ENCODE assay signal across 25 mouse cellular contexts in genomic region chr2:32691041-32691440, GRCm38 (mm10). TPM values are rescaled to one million over a fixed set of nuclear protein-coding genes. Genes with fewer than 3 reads are reported as not detected.
DNase-seq lines count a peak whose midpoint lies in the region; ATAC-seq and TF ChIP-seq lines count a peak whose summit lies in the region.
"Had no signal": no experiment of that assay in that cellular context is flagged by ENCODE, and none has a peak within 500 bp of the region (broad histone marks: within the 10 kb centered on the region; RNA-seq: fewer than 3 reads in every experiment).

No protein-coding gene starts in this region.

- peaks cover 21% of the 10 kb centered on the region for H3K79me2 ChIP-seq in C2C12 (ENCODE audit: control insufficient read depth, insufficient read depth)

- H3K27ac ChIP-seq in embryonic facial prominence, embryonic 13.5 days, result no peak overlapping the region
- no peak overlapping the region for H3K27ac ChIP-seq in embryonic facial prominence, embryonic 10.5 days (replicated peaks)
- no peak overlapping the region for H3K27ac ChIP-seq in intestine, embryonic 16.5 days (ENCODE audit: low read length)
- H3K27ac ChIP-seq in intestine, postnatal 0 days (ENCODE audit: low read depth, low read length), result no peak overlapping the region
- no peak overlapping the region; the same call in 1 of the 2 replicates for H3K27ac ChIP-seq in embryonic facial prominence, embryonic 14.5 days (replicated peaks; ENCODE audit: low read depth, low read length)
- H3K27ac ChIP-seq: embryonic facial prominence, embryonic 15.5 days; heart, embryonic 15.5 days; hindbrain, postnatal 0 days; limb, embryonic 15.5 days; midbrain, embryonic 15.5 days had no signal

- H3K9me3 ChIP-seq in embryonic facial prominence, embryonic 13.5 days, result no peaks in the 10 kb centered on the region
- H3K9me3 ChIP-seq in embryonic facial prominence, embryonic 10.5 days, result no peaks in the 10 kb centered on the region
- no peaks in the 10 kb centered on the region for H3K9me3 ChIP-seq in intestine, embryonic 16.5 days (ENCODE audit: control insufficient read depth, low read length)
- H3K9me3 ChIP-seq in intestine, postnatal 0 days (ENCODE audit: control insufficient read depth), result no peaks in the 10 kb centered on the region
- H3K9me3 ChIP-seq in embryonic facial prominence, embryonic 14.5 days (ENCODE audit: control insufficient read depth, low read length), result no peaks in the 10 kb centered on the region
- H3K9me3 ChIP-seq: embryonic facial prominence, embryonic 15.5 days; heart, embryonic 15.5 days; limb, embryonic 15.5 days; midbrain, embryonic 15.5 days had no signal

- H3K4me2 ChIP-seq in embryonic facial prominence, embryonic 13.5 days, result no peak overlapping the region
- H3K4me2 ChIP-seq in intestine, embryonic 16.5 days (ENCODE audit: low read depth, low read length), result no peak overlapping the region
- no peak overlapping the region for H3K4me2 ChIP-seq in intestine, postnatal 0 days (replicated peaks; ENCODE audit: low read depth)
- no peak overlapping the region for H3K4me2 ChIP-seq in embryonic facial prominence, embryonic 14.5 days (ENCODE audit: low read depth, low read length)
- H3K4me2 ChIP-seq: embryonic facial prominence, embryonic 15.5 days; heart, embryonic 15.5 days; limb, embryonic 15.5 days; lung, embryonic 14.5 days; midbrain, embryonic 15.5 days had no signal

- H3K4me3 ChIP-seq in embryonic facial prominence, embryonic 13.5 days, result no peak overlapping the region
- no peak overlapping the region for H3K4me3 ChIP-seq in embryonic facial prominence, embryonic 10.5 days
- no peak overlapping the region for H3K4me3 ChIP-seq in intestine, embryonic 16.5 days (ENCODE audit: low read length)
- H3K4me3 ChIP-seq in intestine, postnatal 0 days (ENCODE audit: low read depth, low read length), result no peak overlapping the region
- no peak overlapping the region for H3K4me3 ChIP-seq in C2C12 (ENCODE audit: insufficient read depth, poor library complexity, severe bottlenecking)
- no peak overlapping the region for H3K4me3 ChIP-seq in embryonic facial prominence, embryonic 14.5 days (ENCODE audit: low read depth, low read length)
- H3K4me3 ChIP-seq: embryonic facial prominence, embryonic 15.5 days; heart, embryonic 15.5 days; limb, embryonic 15.5 days; midbrain, embryonic 15.5 days had no signal

- peaks cover 30% of the 10 kb centered on the region for H3K36me3 ChIP-seq in embryonic facial prominence, embryonic 13.5 days
- peaks cover 40% of the 10 kb centered on the region for H3K36me3 ChIP-seq in embryonic facial prominence, embryonic 10.5 days (replicated peaks)
- H3K36me3 ChIP-seq in intestine, embryonic 16.5 days (ENCODE audit: control insufficient read depth, insufficient read depth, low read length), result peaks cover 10% of the 10 kb centered on the region; the same call in 1 of the 2 replicates
- peaks cover 22% of the 10 kb centered on the region; the same call in 1 of the 2 replicates for H3K36me3 ChIP-seq in intestine, postnatal 0 days (ENCODE audit: control insufficient read depth, insufficient read depth)
- peaks cover 37% of the 10 kb centered on the region for H3K36me3 ChIP-seq in C2C12 (ENCODE audit: control insufficient read depth, insufficient read depth)
- peaks cover 27% of the 10 kb centered on the region; the same call in 1 of the 2 replicates for H3K36me3 ChIP-seq in embryonic facial prominence, embryonic 14.5 days (ENCODE audit: control insufficient read depth, insufficient read depth, low read length)

- 0 out of 2 replicates have a peak overlapping the region, but pooled peaks have one; percentile 32 for H3K9ac ChIP-seq in embryonic facial prominence, embryonic 13.5 days
- H3K9ac ChIP-seq in intestine, embryonic 16.5 days (ENCODE audit: low read depth, low read length), result 0 out of 2 replicates have a peak overlapping the region, but pooled peaks have one; percentile 37
- H3K9ac ChIP-seq in intestine, postnatal 0 days (ENCODE audit: low read depth, low read length), result no peak overlapping the region
- peak overlapping the region; percentile 45; the same call in 1 of the 2 replicates for H3K9ac ChIP-seq in embryonic facial prominence, embryonic 14.5 days (ENCODE audit: low read depth, low read length)
- H3K9ac ChIP-seq: embryonic facial prominence, embryonic 15.5 days; heart, embryonic 15.5 days; limb, embryonic 15.5 days; lung, embryonic 14.5 days; midbrain, embryonic 15.5 days had no signal

- H3ac ChIP-seq in C2C12 (ENCODE audit: control insufficient read depth, insufficient read length, low read depth), result no peak overlapping the region

- peaks cover 12% of the 10 kb centered on the region for H3K79me3 ChIP-seq in C2C12 (ENCODE audit: low read depth)

- H3K4me1 ChIP-seq in embryonic facial prominence, embryonic 13.5 days, result peaks cover 13% of the 10 kb centered on the region
- peaks cover 48% of the 10 kb centered on the region for H3K4me1 ChIP-seq in embryonic facial prominence, embryonic 10.5 days
- peaks cover 23% of the 10 kb centered on the region for H3K4me1 ChIP-seq in intestine, embryonic 16.5 days (ENCODE audit: control insufficient read depth, insufficient read depth, low read length)
- H3K4me1 ChIP-seq in intestine, postnatal 0 days (replicated peaks; ENCODE audit: control insufficient read depth, insufficient read depth, low read length), result peaks cover 4% of the 10 kb centered on the region
- H3K4me1 ChIP-seq in embryonic facial prominence, embryonic 14.5 days (ENCODE audit: control insufficient read depth, insufficient read depth, low read length), result peaks cover 5% of the 10 kb centered on the region; the same call in 1 of the 2 replicates

- TF ChIP-seq CTCF in intestine, postnatal 0 days (IDR thresholded peaks at IDR 0.05; ENCODE audit: low read depth), result no peak
- TF ChIP-seq CTCF in C2C12 (IDR thresholded peaks at IDR 0.05; ENCODE audit: control insufficient read depth, insufficient read depth, insufficient read length), result no peak

- no peaks in the 10 kb centered on the region for H3K27me3 ChIP-seq in embryonic facial prominence, embryonic 13.5 days
- H3K27me3 ChIP-seq in embryonic facial prominence, embryonic 10.5 days (replicated peaks; ENCODE audit: low read depth, poor library complexity, severe bottlenecking), result no peaks in the 10 kb centered on the region
- no peaks in the 10 kb centered on the region for H3K27me3 ChIP-seq in intestine, embryonic 16.5 days (replicated peaks; ENCODE audit: control insufficient read depth, insufficient read depth, low read length)
- no peaks in the 10 kb centered on the region for H3K27me3 ChIP-seq in intestine, postnatal 0 days (replicated peaks; ENCODE audit: control insufficient read depth, insufficient read depth, low read length)
- H3K27me3 ChIP-seq in C2C12 (ENCODE audit: control insufficient read depth, insufficient read depth, insufficient read length), result no peaks in the 10 kb centered on the region
- H3K27me3 ChIP-seq in embryonic facial prominence, embryonic 14.5 days (replicated peaks; ENCODE audit: control insufficient read depth, insufficient read depth, low read length), result no peaks in the 10 kb centered on the region
- H3K27me3 ChIP-seq: embryonic facial prominence, embryonic 15.5 days; heart, embryonic 15.5 days; limb, embryonic 15.5 days; midbrain, embryonic 15.5 days had no signal

- no peak for DNase-seq in embryonic facial prominence, embryonic 10.5 days (ENCODE audit: low spot score)
- DNase-seq in embryonic facial prominence, embryonic 14.5 days (ENCODE audit: low spot score), result no peak
- no peak for DNase-seq in spleen, postnatal 10 days (ENCODE audit: low spot score in 2 of 2)
- DNase-seq in frontal cortex, postnatal 14 days (ENCODE audit: low spot score in 2 of 2), result no peak
- DNase-seq: adrenal gland, adult 8-10 months; cerebellum, postnatal 10 days; gastrocnemius, postnatal 36 days; kidney, adult 11 months; left cerebral cortex, postnatal 4 days; lung, embryonic 14.5 days; lung, postnatal 4 days; right cerebral cortex, adult 18-20 months; thymus, postnatal 25 days had no signal

- ATAC-seq in embryonic facial prominence, embryonic 13.5 days (ENCODE audit: insufficient number of reproducible peaks, insufficient read depth, low FRiP score, low TSS enrichment, low read depth), result no peak
- ATAC-seq in intestine, embryonic 16.5 days, result no peak
- no peak for ATAC-seq in intestine, postnatal 0 days
- ATAC-seq in embryonic facial prominence, embryonic 14.5 days (ENCODE audit: low read depth), result no peak
- ATAC-seq: activated CD4-positive, CD25-positive, alpha-beta regulatory T cell, adult 4 months; forebrain, embryonic 16.5 days; hindbrain, postnatal 0 days; midbrain, embryonic 15.5 days had no signal

- 89% methylated on average over 11 of the region's 11 CpGs for WGBS in embryonic facial prominence, embryonic 13.5 days
- 87% methylated on average over 11 of the region's 11 CpGs for WGBS in embryonic facial prominence, embryonic 10.5 days
- 66% methylated on average over 11 of the region's 11 CpGs for WGBS in intestine, embryonic 16.5 days
- 62% methylated on average over 11 of the region's 11 CpGs for WGBS in intestine, postnatal 0 days
- 84% methylated on average over 11 of the region's 11 CpGs for WGBS in embryonic facial prominence, embryonic 14.5 days

RNA-seq across cellular contexts. Expression of gene Fpgs, which starts 12.9 kb away (rescaled TPM):
- polyA plus RNA-seq in embryonic facial prominence, embryonic 13.5 days (2015; fragmentation: Nextera tagmentation; extraction: Ambion mirVana), result 29.7 and 34.1 TPM in 2 replicates
- 33.5 and 35.5 TPM in 2 replicates for polyA plus RNA-seq in embryonic facial prominence, embryonic 10.5 days (2016; fragmentation: Nextera tagmentation; extraction: Ambion mirVana)
- 29.8 and 32.0 TPM in 2 replicates for polyA plus RNA-seq in intestine, embryonic 16.5 days (2015; fragmentation: Nextera tagmentation; extraction: Ambion mirVana)
- polyA plus RNA-seq in intestine, postnatal 0 days (2015; fragmentation: Nextera tagmentation; extraction: Ambion mirVana), result 12.4 and 15.2 TPM in 2 replicates
- polyA plus RNA-seq in C2C12 (2012; fragmentation: generic; extraction: Trizol), result 26.7 TPM
- polyA plus RNA-seq in embryonic facial prominence, embryonic 14.5 days (2014; fragmentation: Nextera tagmentation; extraction: Ambion mirVana), result 28.2 and 31.0 TPM in 2 replicates

RNA-seq across cellular contexts. Expression of gene Cdk9, which starts 21.8 kb away (rescaled TPM):
- 102 and 114 TPM in 2 replicates for polyA plus RNA-seq in embryonic facial prominence, embryonic 13.5 days (2015; fragmentation: Nextera tagmentation; extraction: Ambion mirVana)
- polyA plus RNA-seq in embryonic facial prominence, embryonic 10.5 days (2016; fragmentation: Nextera tagmentation; extraction: Ambion mirVana), result 130 and 135 TPM in 2 replicates
- polyA plus RNA-seq in intestine, embryonic 16.5 days (2015; fragmentation: Nextera tagmentation; extraction: Ambion mirVana), result 83.4 and 86.0 TPM in 2 replicates
- polyA plus RNA-seq in intestine, postnatal 0 days (2015; fragmentation: Nextera tagmentation; extraction: Ambion mirVana), result 54.0 and 62.2 TPM in 2 replicates
- polyA plus RNA-seq in C2C12 (2012; fragmentation: generic; extraction: Trizol), result 112 TPM
- polyA plus RNA-seq in embryonic facial prominence, embryonic 14.5 days (2014; fragmentation: Nextera tagmentation; extraction: Ambion mirVana), result 67.4 and 82.3 TPM in 2 replicates

RNA-seq across cellular contexts. Expression of gene Sh2d3c, which starts 29.8 kb away (rescaled TPM):
- polyA plus RNA-seq in embryonic facial prominence, embryonic 13.5 days (2015; fragmentation: Nextera tagmentation; extraction: Ambion mirVana), result 19.4 and 21.8 TPM in 2 replicates
- 27.1 and 27.5 TPM in 2 replicates for polyA plus RNA-seq in embryonic facial prominence, embryonic 10.5 days (2016; fragmentation: Nextera tagmentation; extraction: Ambion mirVana)
- 26.1 and 26.5 TPM in 2 replicates for polyA plus RNA-seq in intestine, embryonic 16.5 days (2015; fragmentation: Nextera tagmentation; extraction: Ambion mirVana)
- 11.2 and 11.7 TPM in 2 replicates for polyA plus RNA-seq in intestine, postnatal 0 days (2015; fragmentation: Nextera tagmentation; extraction: Ambion mirVana)
- polyA plus RNA-seq in C2C12 (2012; fragmentation: generic; extraction: Trizol), result 0.50 TPM
- polyA plus RNA-seq in embryonic facial prominence, embryonic 14.5 days (2014; fragmentation: Nextera tagmentation; extraction: Ambion mirVana), result 21.7 and 28.3 TPM in 2 replicates

RNA-seq across cellular contexts. Expression of gene Eng, which starts 44.6 kb away (rescaled TPM):
- 49.1 and 50.2 TPM in 2 replicates for polyA plus RNA-seq in embryonic facial prominence, embryonic 13.5 days (2015; fragmentation: Nextera tagmentation; extraction: Ambion mirVana)
- 23.7 and 25.5 TPM in 2 replicates for polyA plus RNA-seq in embryonic facial prominence, embryonic 10.5 days (2016; fragmentation: Nextera tagmentation; extraction: Ambion mirVana)
- polyA plus RNA-seq in intestine, embryonic 16.5 days (2015; fragmentation: Nextera tagmentation; extraction: Ambion mirVana), result 66.8 and 70.3 TPM in 2 replicates
- polyA plus RNA-seq in intestine, postnatal 0 days (2015; fragmentation: Nextera tagmentation; extraction: Ambion mirVana), result 32.2 and 34.1 TPM in 2 replicates
- polyA plus RNA-seq in C2C12 (2012; fragmentation: generic; extraction: Trizol), result 1.1 TPM
- polyA plus RNA-seq in embryonic facial prominence, embryonic 14.5 days (2014; fragmentation: Nextera tagmentation; extraction: Ambion mirVana), result 57.9 and 64.3 TPM in 2 replicates
- polyA plus RNA-seq: activated CD4-positive, CD25-positive, alpha-beta regulatory T cell, adult 4 months had no signal

RNA-seq across cellular contexts. Expression of gene 6330409D20Rik, which starts 49.8 kb away (rescaled TPM):
- polyA plus RNA-seq in embryonic facial prominence, embryonic 13.5 days (2015; fragmentation: Nextera tagmentation; extraction: Ambion mirVana), result 0.34 and 0.58 TPM in 2 replicates
- 0.52 and 0.57 TPM in 2 replicates for polyA plus RNA-seq in embryonic facial prominence, embryonic 10.5 days (2016; fragmentation: Nextera tagmentation; extraction: Ambion mirVana)
- 0.26 TPM in 1 of 2 replicates, not detected in the other for polyA plus RNA-seq in intestine, embryonic 16.5 days (2015; fragmentation: Nextera tagmentation; extraction: Ambion mirVana)
- polyA plus RNA-seq in intestine, postnatal 0 days (2015; fragmentation: Nextera tagmentation; extraction: Ambion mirVana), result 0.18 TPM in 2 replicates
- not detected for polyA plus RNA-seq in C2C12 (2012; fragmentation: generic; extraction: Trizol)
- 0.33 and 0.45 TPM in 2 replicates for polyA plus RNA-seq in embryonic facial prominence, embryonic 14.5 days (2014; fragmentation: Nextera tagmentation; extraction: Ambion mirVana)
- polyA plus RNA-seq: large intestine, adult 2 months; limb, embryonic 15.5 days; lung, embryonic 14.5 days had no signal
